Mouse (Mus musculus) heart, adult 2 months (tissue): ENCODE results near the gene Cox7a2. TPM values are rescaled to one million over a fixed set of nuclear protein-coding genes. Genes with fewer than 3 reads are reported as not detected.

Experiments used
- DNase-seq, 2 experiments: peaks; one replicate each; pipeline ENCODE4 v3.0.0; 2021
- H3K27ac ChIP-seq: fragments of 200-600 bp; 2 replicates; pipeline ENCODE4 v1.8.1; 2022
- H3K27me3 ChIP-seq: fragments of 200-500 bp; 2 replicates; pipeline ENCODE4 v1.6.1; 2012; ENCODE audit warnings: mild to moderate bottlenecking, low read length, inconsistent platforms, mixed read lengths; ENCODE audit not compliant: control insufficient read depth, insufficient read depth
- H3K36me3 ChIP-seq: fragments of 200-500 bp; 2 replicates; pipeline ENCODE4 v1.6.1; 2012; ENCODE audit warnings: low read length, inconsistent platforms; ENCODE audit not compliant: control insufficient read depth, insufficient read depth
- H3K4me1 ChIP-seq: fragments of 200-500 bp; 2 replicates; pipeline ENCODE4 v1.6.1; 2011; ENCODE audit warnings: low read length; ENCODE audit not compliant: control insufficient read depth, insufficient read depth
- H3K4me3 ChIP-seq: fragments of 200-600 bp; 2 replicates; pipeline ENCODE4 v1.8.1; 2022
- H3K79me2 ChIP-seq: fragments of 200-500 bp; replicated peaks from 2 replicates; pipeline ENCODE4 v1.6.1; 2012; ENCODE audit warnings: mild to moderate bottlenecking, inconsistent platforms, low read length, moderate library complexity, mixed read lengths; ENCODE audit not compliant: control insufficient read depth, insufficient read depth
- H3K9ac ChIP-seq: fragments of 200-500 bp; 2 replicates; pipeline ENCODE4 v1.6.1; 2012; ENCODE audit warnings: low read depth, mild to moderate bottlenecking, control low read depth, inconsistent platforms, low read length, mixed read lengths
- CTCF ChIP-seq: fragments of 200-600 bp; IDR thresholded peaks from 2 replicates; pipeline ENCODE4 v1.8.1; 2022; ENCODE audit warnings: antibody characterized with exemption, mild to moderate bottlenecking, moderate library complexity
- EP300 ChIP-seq: fragments of 200-500 bp; IDR thresholded peaks from 2 replicates; pipeline ENCODE4 v1.6.1; 2011; ENCODE audit warnings: low read depth, low read length, control low read depth; ENCODE audit not compliant: insufficient read depth
- POLR2A ChIP-seq: fragments of 200-500 bp; IDR thresholded peaks from 2 replicates; pipeline ENCODE4 v1.6.1; 2011; ENCODE audit warnings: mild to moderate bottlenecking, low read depth, low read length, control low read depth; ENCODE audit not compliant: insufficient read depth
- WGBS: fragments of 180-500 bp; shearing (Covaris S2); methylation state at CpG from one replicate; pipeline ENCODE4 v1.1.7; 2018; 5-methylcytosine and 5-hydroxymethylcytosine counted together
- intact Hi-C: fragments of 180-260 bp; cut with DNase I; formaldehyde crosslinking; loops from one replicate; pipeline ENCODE4 v1.15.1; 2025
- polyA plus RNA-seq: library from polyadenylated mRNA; depleted of rRNA; stranded (reverse); fragments of >200 nt; gene quantifications from 2 replicates; pipeline ENCODE4 v1.2.3, GENCODE M21; 2012
- total RNA-seq, 2 experiments: library from RNA; stranded (reverse); gene quantifications; 2 replicates each; pipeline ENCODE4 v1.2.3; 2021

Gene Cox7a2
- total and polyA plus RNA-seq, 3 experiments: 582 to 1,089 (median 911) TPM

GRCm38 (mm10) chr9:79755311-79755710 lies 4.4 kb downstream of the Cox7a2 start:
- 83% methylated on average over 4 of the region's 4 CpGs for WGBS
- Histone ChIP-seq H3K36me3 (peaks cover 26% of the 10 kb centered on the region), H3K27ac (no peak overlapping the region), H3K4me3 (no peak overlapping the region), H3K27me3 (no peaks in the 10 kb centered on the region), H3K4me1 (peaks cover 4% of the 10 kb centered on the region), H3K79me2 (peaks cover 3% of the 10 kb centered on the region), H3K9ac (no peak overlapping the region)
- DNase-seq: no peak
- TF ChIP-seq CTCF (no peak), POLR2A (no peak), EP300 (no peak)
- intact Hi-C loops: no loop called here

GRCm38 (mm10) chr9:79751846-79752245 lies 7.8 kb downstream of the Cox7a2 start:
- peaks cover 13% of the 10 kb centered on the region for H3K36me3 ChIP-seq
- intact Hi-C loops: no loop called here

GRCm38 (mm10) chr9:79750709-79751108 lies 9.0 kb downstream of the Cox7a2 start:
- Histone ChIP-seq H3K36me3 (peaks cover 13% of the 10 kb centered on the region), H3K79me2 (no peaks in the 10 kb centered on the region; the same call in 1 of the 2 replicates), H3K9ac (no peak overlapping the region), H3K4me1 (no peaks in the 10 kb centered on the region), H3K4me3 (no peak overlapping the region), H3K27ac (no peak overlapping the region), H3K27me3 (no peaks in the 10 kb centered on the region)
- no peak for DNase-seq
- intact Hi-C loops: no loop called here
- WGBS: 43% methylated on average over 7 of the region's 7 CpGs
- TF ChIP-seq EP300 (no peak), POLR2A (no peak), CTCF (no peak)

More at GRCm38 (mm10) chr9:79751846-79752245, 7.8 kb downstream of the Cox7a2 start:
- H3K4me1 ChIP-seq: no peaks in the 10 kb centered on the region
- no peak for DNase-seq
- no peak for TF ChIP-seq CTCF
- no peak for TF ChIP-seq POLR2A
- TF ChIP-seq EP300: no peak
- no peak overlapping the region for H3K9ac ChIP-seq
- no peak overlapping the region for H3K27ac ChIP-seq
- no peak overlapping the region for H3K4me3 ChIP-seq
- no peaks in the 10 kb centered on the region for H3K27me3 ChIP-seq
- WGBS: 84% methylated on average over 8 of the region's 8 CpGs
- H3K79me2 ChIP-seq: no peaks in the 10 kb centered on the region; the same call in none of the 2 replicates

DNA sequence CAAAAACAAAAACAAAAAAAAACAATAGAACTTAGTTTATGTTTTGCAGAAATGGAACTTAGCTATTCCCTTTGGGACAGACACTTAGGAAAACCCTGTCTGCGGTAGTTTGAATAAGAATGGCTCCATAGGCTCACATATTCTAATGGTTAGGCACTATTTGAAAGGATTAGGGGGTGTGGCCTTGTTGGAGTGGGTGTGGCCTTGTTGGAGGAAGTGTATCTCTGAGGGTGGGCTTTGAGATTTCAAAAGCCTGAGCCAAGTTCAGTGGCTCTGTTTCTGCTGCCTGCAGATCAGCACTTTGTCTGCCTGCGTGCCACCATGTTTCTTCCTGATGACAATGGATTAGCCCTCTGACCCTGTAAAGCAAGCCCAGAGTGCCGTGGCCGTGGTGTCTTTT lies 14.6 kb downstream of the Cox7a2 start:
- H3K27me3 ChIP-seq: no peaks in the 10 kb centered on the region
- TF ChIP-seq CTCF (no peak), EP300 (no peak)
- H3K27ac ChIP-seq: no peak overlapping the region
- DNase-seq: no peak
- no peak overlapping the region for H3K4me3 ChIP-seq
- no peaks in the 10 kb centered on the region for H3K4me1 ChIP-seq
- no peaks in the 10 kb centered on the region for H3K79me2 ChIP-seq
- intact Hi-C loops: no loop called here
- WGBS: 82% methylated on average over 4 of the region's 4 CpGs
- H3K36me3 ChIP-seq: no peaks in the 10 kb centered on the region
- no peak overlapping the region for H3K9ac ChIP-seq

DNA sequence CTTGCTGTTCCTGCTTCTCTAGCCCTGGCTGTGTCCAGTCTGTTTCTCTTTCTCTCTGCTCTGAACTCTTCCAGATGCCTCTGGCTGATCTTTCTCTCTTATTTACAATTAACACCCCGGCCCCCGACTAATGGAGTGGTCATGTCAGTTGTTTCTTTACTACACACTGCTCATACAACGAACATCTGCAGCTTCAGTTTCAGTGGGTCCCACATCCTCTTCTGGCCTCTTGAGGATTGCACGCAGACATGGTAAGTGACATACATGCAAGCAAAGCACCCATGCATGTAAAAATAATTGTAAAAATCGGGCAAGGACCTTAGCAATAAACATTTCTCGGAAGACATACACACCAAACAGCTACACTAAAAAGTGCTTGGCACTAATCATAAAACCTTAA lies 24.1 kb downstream of the Cox7a2 start:
- H3K27me3 ChIP-seq: no peaks in the 10 kb centered on the region
- no peaks in the 10 kb centered on the region for H3K36me3 ChIP-seq
- no peak for DNase-seq
- H3K9ac ChIP-seq: no peak overlapping the region
- TF ChIP-seq CTCF (no peak), POLR2A (no peak)
- no peak overlapping the region for H3K4me3 ChIP-seq
- H3K79me2 ChIP-seq: no peaks in the 10 kb centered on the region
- H3K27ac ChIP-seq: no peak overlapping the region
- H3K4me1 ChIP-seq: no peaks in the 10 kb centered on the region
- intact Hi-C loops: no loop called here
- 84% methylated on average over 6 of the region's 6 CpGs for WGBS

- H3K27ac ChIP-seq: no peak overlapping the region
- intact Hi-C loops: no loop called here
- H3K79me2 ChIP-seq: no peaks in the 10 kb centered on the region
- DNase-seq: no peak
- 64% methylated on average over 5 of the region's 5 CpGs for WGBS
- H3K4me3 ChIP-seq: no peak overlapping the region
- H3K36me3 ChIP-seq: no peaks in the 10 kb centered on the region
- H3K4me1 ChIP-seq: no peaks in the 10 kb centered on the region
- H3K27me3 ChIP-seq: no peaks in the 10 kb centered on the region
- no peak overlapping the region for H3K9ac ChIP-seq
- TF ChIP-seq CTCF (no peak), EP300 (no peak), POLR2A (no peak)
Observed at GRCm38 (mm10) chr9:79730301-79730700, 29.4 kb downstream of the Cox7a2 start.
